Mouse (Mus musculus) midbrain, embryonic 10.5 days (tissue): ENCODE measurements around the gene Gsk3b. TPM values are rescaled to one million over a fixed set of nuclear protein-coding genes. Genes with fewer than 3 reads are reported as not detected.

Experiments used
- DNase-seq: peaks from one replicate; pipeline ENCODE4 v3.0.0-alpha.2; 2017; ENCODE audit warnings: low spot score
- H3K27ac ChIP-seq: fragments of 300-500 bp; sonication (generic); replicated peaks from 2 replicates; pipeline ENCODE4 v1.5.1; 2016; ENCODE audit warnings: mild to moderate bottlenecking
- H3K27me3 ChIP-seq: fragments of 300-500 bp; sonication (generic); 2 replicates; pipeline ENCODE4 v1.6.1; 2016; ENCODE audit warnings: low read depth, mild to moderate bottlenecking; ENCODE audit not compliant: poor library complexity, severe bottlenecking
- H3K36me3 ChIP-seq: fragments of 300-500 bp; sonication (generic); 2 replicates; pipeline ENCODE4 v1.6.1; 2016; ENCODE audit warnings: mild to moderate bottlenecking, moderate library complexity
- H3K4me1 ChIP-seq: fragments of 300-500 bp; sonication (generic); 2 replicates; pipeline ENCODE4 v1.6.1; 2016
- H3K4me3 ChIP-seq: fragments of 300-500 bp; sonication (generic); 2 replicates; pipeline ENCODE4 v1.5.1; 2016; ENCODE audit warnings: mild to moderate bottlenecking, moderate library complexity
- H3K9me3 ChIP-seq: fragments of 300-500 bp; sonication (generic); replicated peaks from 2 replicates; pipeline ENCODE4 v1.6.1; 2016; ENCODE audit warnings: mild to moderate bottlenecking
- WGBS: fragments of 180-500 bp; shearing (Covaris S2); methylation state at CpG from one replicate; pipeline ENCODE4 v1.1.7; 2016; 5-methylcytosine and 5-hydroxymethylcytosine counted together
- polyA plus RNA-seq: library from polyadenylated mRNA; unstranded; fragments of >200 nt; fragmentation: Nextera tagmentation; extraction: Ambion mirVana; gene quantifications from 2 replicates; pipeline ENCODE4 v1.2.1, GENCODE M21; 2016

Gsk3b gene
- polyA plus RNA-seq, 1 experiment from 2014 or later, result 72.9 TPM

- Histone ChIP-seq H3K4me1 (peaks cover 18% of the 10 kb centered on the region), H3K36me3 (no peaks in the 10 kb centered on the region), H3K27me3 (no peaks in the 10 kb centered on the region), H3K9me3 (no peaks in the 10 kb centered on the region), H3K27ac (no peak overlapping the region), H3K4me3 (no peak overlapping the region)
- DNase-seq, result no peak
- WGBS, result 81% methylated on average over 2 of the region's 2 CpGs
These were observed 185.9 kb downstream of the Gsk3b start for GRCm38 (mm10) chr16:38274737-38275136.

DNA sequence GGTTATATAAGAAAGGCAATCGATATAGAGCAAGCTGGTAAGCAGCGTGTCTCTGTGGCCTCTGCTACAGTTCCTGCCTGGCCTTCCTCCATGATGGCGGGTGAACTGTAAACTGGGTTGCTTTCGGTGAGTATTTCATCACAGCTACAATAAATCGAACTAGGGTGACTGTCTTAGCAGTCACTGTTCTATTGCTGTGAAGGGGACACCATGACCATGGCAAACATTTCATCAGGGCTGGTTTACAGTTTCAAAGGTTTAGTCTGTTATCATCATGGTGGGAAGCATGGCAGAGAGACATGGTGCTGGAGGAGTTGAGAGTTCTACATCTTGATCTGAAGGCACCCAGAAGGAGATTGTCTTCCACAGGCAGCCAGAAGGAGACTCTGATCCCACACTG is 191.0 kb downstream of the Gsk3b start:
- 96% methylated on average over 5 of the region's 5 CpGs for WGBS
- no peak overlapping the region for H3K4me3 ChIP-seq
- peaks cover 12% of the 10 kb centered on the region for H3K4me1 ChIP-seq
- no peak overlapping the region for H3K27ac ChIP-seq
- H3K27me3 ChIP-seq, result no peaks in the 10 kb centered on the region; the same call in 1 of the 2 replicates
- H3K9me3 ChIP-seq, result no peaks in the 10 kb centered on the region
- no peak for DNase-seq
- no peaks in the 10 kb centered on the region for H3K36me3 ChIP-seq

DNA sequence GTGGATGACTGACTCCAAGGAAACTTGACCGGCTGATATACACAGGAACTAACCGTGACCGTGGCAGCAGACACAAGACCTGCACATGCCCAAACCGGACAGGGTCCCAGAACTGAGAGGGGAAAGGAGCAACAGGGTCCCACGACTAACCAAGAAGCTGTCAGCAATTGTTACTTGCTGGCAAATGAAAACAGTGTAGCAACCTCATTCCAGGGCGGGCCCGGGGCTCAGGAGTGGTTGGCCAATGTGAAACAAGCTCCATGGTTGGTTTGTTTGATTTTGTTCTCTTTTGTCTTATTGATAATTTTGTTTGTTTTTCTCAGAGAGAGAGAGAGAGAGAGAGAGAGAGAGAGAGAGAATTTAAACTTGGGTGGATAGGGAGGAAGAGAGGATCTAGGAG is 192.2 kb downstream of the Gsk3b start:
- WGBS, result 84% methylated on average over 7 of the region's 7 CpGs
- no peaks in the 10 kb centered on the region for H3K9me3 ChIP-seq
- no peak overlapping the region for H3K4me3 ChIP-seq
- peaks cover 12% of the 10 kb centered on the region for H3K4me1 ChIP-seq
- no peaks in the 10 kb centered on the region; the same call in 1 of the 2 replicates for H3K27me3 ChIP-seq
- H3K27ac ChIP-seq, result no peak overlapping the region
- no peaks in the 10 kb centered on the region for H3K36me3 ChIP-seq
- DNase-seq, result no peak

DNA sequence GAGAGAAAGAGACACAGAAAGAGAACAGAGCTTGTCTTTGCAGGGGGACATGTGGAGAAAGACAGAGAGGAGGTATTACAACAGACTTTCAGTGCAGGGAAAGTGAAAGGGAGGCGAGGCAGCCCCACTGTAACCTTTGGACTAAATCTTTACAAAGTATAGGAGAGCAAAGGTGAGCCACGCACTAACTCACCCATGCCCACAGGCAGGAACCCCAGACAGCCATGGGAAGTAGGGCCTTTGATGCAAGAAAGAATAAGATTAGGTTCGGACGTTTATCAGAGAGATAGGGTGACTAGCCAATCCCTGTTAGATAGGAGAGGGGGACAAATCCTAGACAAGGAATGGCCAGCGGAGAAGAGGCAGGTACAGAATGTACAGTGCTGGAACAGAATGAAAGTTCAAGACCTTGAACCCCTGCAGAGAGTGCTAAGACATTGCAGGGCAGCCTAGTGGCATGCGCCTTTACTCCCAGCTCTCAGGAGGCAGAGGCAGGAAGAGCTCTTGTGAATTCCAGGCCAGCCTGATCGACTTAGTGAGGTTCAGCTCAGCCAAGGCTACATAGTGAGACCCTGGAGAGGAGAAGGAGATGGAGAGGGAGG is 193.9 kb downstream of the Gsk3b start:
- H3K4me3 ChIP-seq, result no peak overlapping the region
- H3K27ac ChIP-seq, result no peak overlapping the region
- no peak for DNase-seq
- H3K27me3 ChIP-seq, result no peaks in the 10 kb centered on the region; the same call in 1 of the 2 replicates
- WGBS, result 88% methylated on average over 7 of the region's 7 CpGs
- peaks cover 15% of the 10 kb centered on the region for H3K4me1 ChIP-seq
- no peaks in the 10 kb centered on the region for H3K9me3 ChIP-seq
- H3K36me3 ChIP-seq, result no peaks in the 10 kb centered on the region

DNA sequence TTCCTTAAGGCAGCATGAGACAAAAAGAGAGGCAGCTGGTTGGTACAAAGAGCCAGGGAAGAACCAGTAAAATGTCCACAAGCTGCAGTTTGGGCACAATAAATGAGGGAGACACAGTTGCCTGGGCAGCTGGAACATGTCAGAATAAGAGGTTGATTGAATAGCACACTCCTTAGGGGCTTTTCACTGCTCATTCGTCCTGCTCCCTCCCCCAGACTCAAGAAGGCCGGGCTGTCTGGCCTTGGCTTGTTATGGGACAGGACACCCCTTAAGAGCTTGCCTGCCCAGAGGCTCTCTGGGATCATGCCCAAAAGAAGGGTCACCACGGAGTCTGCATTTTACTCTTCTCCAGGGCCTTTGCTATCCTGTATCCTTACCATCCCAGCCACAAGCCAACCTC is 194.5 kb downstream of the Gsk3b start:
- Histone ChIP-seq H3K27ac (no peak overlapping the region), H3K9me3 (no peaks in the 10 kb centered on the region), H3K36me3 (no peaks in the 10 kb centered on the region), H3K27me3 (no peaks in the 10 kb centered on the region; the same call in 1 of the 2 replicates), H3K4me3 (no peak overlapping the region), H3K4me1 (peaks cover 22% of the 10 kb centered on the region)
- DNase-seq, result no peak
- WGBS, result 66% methylated on average over 3 of the region's 3 CpGs

DNA sequence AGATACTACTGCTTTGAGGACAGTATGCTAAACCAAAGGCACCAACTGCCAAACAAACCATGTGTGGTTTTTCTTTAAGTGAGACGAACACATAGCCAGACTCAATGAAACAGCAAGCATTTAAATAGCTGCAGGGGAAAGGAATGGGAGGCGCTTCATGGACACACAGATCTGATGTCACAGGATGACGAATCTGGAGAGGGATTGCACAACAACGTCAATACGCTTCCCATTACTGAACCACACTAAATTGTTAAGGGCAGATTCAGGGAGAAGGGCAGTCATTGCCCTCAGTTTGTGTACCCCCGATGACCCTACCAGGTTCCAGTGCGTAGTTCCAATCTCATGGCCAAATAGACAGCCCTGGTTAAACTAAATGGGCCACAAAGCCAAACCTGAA is 197.0 kb downstream of the Gsk3b start:
- no peaks in the 10 kb centered on the region for H3K36me3 ChIP-seq
- H3K4me3 ChIP-seq, result no peak overlapping the region
- 88% methylated on average over 7 of the region's 7 CpGs for WGBS
- peaks cover 30% of the 10 kb centered on the region for H3K4me1 ChIP-seq
- H3K9me3 ChIP-seq, result no peaks in the 10 kb centered on the region
- DNase-seq, result no peak
- H3K27ac ChIP-seq, result no peak overlapping the region
- no peaks in the 10 kb centered on the region; the same call in 1 of the 2 replicates for H3K27me3 ChIP-seq

DNA sequence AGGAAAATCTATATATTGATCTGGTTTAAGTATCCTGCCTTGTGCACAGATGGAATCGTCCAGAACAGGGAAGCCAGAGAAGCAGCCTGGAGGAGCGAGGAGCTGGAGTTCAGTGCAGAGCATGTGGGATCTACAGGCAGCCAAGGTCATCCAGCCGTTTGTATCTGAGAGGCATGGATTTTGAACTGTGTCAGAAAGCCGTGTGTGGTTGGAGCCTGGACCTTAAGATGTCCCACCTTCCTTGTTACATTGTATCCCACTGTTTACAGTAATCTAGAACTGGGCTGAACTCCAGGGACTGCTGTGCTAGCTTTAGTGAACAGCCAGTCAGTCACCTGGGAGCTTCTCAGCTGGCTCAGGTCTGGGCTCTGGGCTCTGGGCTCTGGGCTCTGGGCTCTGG is 197.7 kb downstream of the Gsk3b start:
- Histone ChIP-seq H3K4me3 (no peak overlapping the region), H3K36me3 (no peaks in the 10 kb centered on the region), H3K27ac (no peak overlapping the region), H3K4me1 (peaks cover 28% of the 10 kb centered on the region), H3K9me3 (no peaks in the 10 kb centered on the region), H3K27me3 (no peaks in the 10 kb centered on the region; the same call in 1 of the 2 replicates)
- DNase-seq, result no peak
- WGBS, result 87% methylated on average over 4 of the region's 4 CpGs

- Histone ChIP-seq H3K36me3 (no peaks in the 10 kb centered on the region), H3K4me3 (no peak overlapping the region), H3K27ac (no peak overlapping the region), H3K4me1 (peaks cover 23% of the 10 kb centered on the region), H3K9me3 (no peaks in the 10 kb centered on the region), H3K27me3 (no peaks in the 10 kb centered on the region; the same call in 1 of the 2 replicates)
- WGBS, result 84% methylated on average over 6 of the region's 6 CpGs
- no peak for DNase-seq
These were observed 198.6 kb downstream of the Gsk3b start for GRCm38 (mm10) chr16:38287357-38287756.

- H3K9me3 ChIP-seq, result no peaks in the 10 kb centered on the region
- peaks cover 23% of the 10 kb centered on the region for H3K4me1 ChIP-seq
- no peak for DNase-seq
- no peak overlapping the region for H3K27ac ChIP-seq
- no peak overlapping the region for H3K4me3 ChIP-seq
- 94% methylated on average over 3 of the region's 3 CpGs for WGBS
- H3K27me3 ChIP-seq, result no peaks in the 10 kb centered on the region; the same call in 1 of the 2 replicates
- no peaks in the 10 kb centered on the region for H3K36me3 ChIP-seq
These were observed 199.0 kb downstream of the Gsk3b start for GRCm38 (mm10) chr16:38287762-38288161.

GRCm38 (mm10) chr16:38288851-38289250 is 200.1 kb downstream of the Gsk3b start:
- WGBS, result 35% methylated on average over 6 of the region's 6 CpGs
- no peaks in the 10 kb centered on the region for H3K27me3 ChIP-seq

GRCm38 (mm10) chr16:38290151-38290550 is 201.3 kb downstream of the Gsk3b start:
- Histone ChIP-seq H3K9me3 (no peaks in the 10 kb centered on the region), H3K36me3 (no peaks in the 10 kb centered on the region), H3K4me3 (no peak overlapping the region), H3K4me1 (peaks cover 18% of the 10 kb centered on the region), H3K27me3 (no peaks in the 10 kb centered on the region), H3K27ac (no peak overlapping the region)
- WGBS, result 87% methylated on average over 2 of the region's 2 CpGs
- no peak for DNase-seq

More at GRCm38 (mm10) chr16:38288851-38289250, 200.1 kb downstream of the Gsk3b start:
- H3K4me3 ChIP-seq, result no peak overlapping the region
- no peak overlapping the region for H3K27ac ChIP-seq
- H3K4me1 ChIP-seq, result peaks cover 18% of the 10 kb centered on the region
- H3K9me3 ChIP-seq, result no peaks in the 10 kb centered on the region
- no peaks in the 10 kb centered on the region for H3K36me3 ChIP-seq
- DNase-seq, result no peak

- 78% methylated on average over 7 of the region's 7 CpGs for WGBS
- Histone ChIP-seq H3K4me3 (no peak within 1 kb of the TSS), H3K27ac (no peak within 1 kb of the TSS), H3K9me3 (no peaks in the 10 kb centered on the region), H3K36me3 (no peaks in the 10 kb centered on the region), H3K27me3 (no peaks in the 10 kb centered on the region), H3K4me1 (no peaks in the 10 kb centered on the region)
- no peak for DNase-seq
These were observed 206.0 kb downstream of the Gsk3b start, which contains the start of gene Nr1i2 for GRCm38 (mm10) chr16:38294685-38295348. Gene Nr1i2, minus strand, starts transcription at chr16:38294824.

GRCm38 (mm10) chr16:38295349-38295930 is 206.6 kb downstream of the Gsk3b start:
- Histone ChIP-seq H3K4me3 (no peak overlapping the region), H3K4me1 (no peaks in the 10 kb centered on the region), H3K27me3 (no peaks in the 10 kb centered on the region), H3K36me3 (no peaks in the 10 kb centered on the region), H3K27ac (no peak overlapping the region), H3K9me3 (no peaks in the 10 kb centered on the region)
- 70% methylated on average over 5 of the region's 5 CpGs for WGBS
- DNase-seq, result no peak
